Mouse (Mus musculus): ENCODE measurements around the gene Ift57. TPM values are rescaled to one million over a fixed set of nuclear protein-coding genes. Genes with fewer than 3 reads are reported as not detected.

The Ift57 gene
- polyA plus RNA-seq, 1 experiment from 2014 or later = 25.0 TPM

- no peaks in the 10 kb centered on the region for H3K27me3 ChIP-seq (ENCODE audit: poor library complexity, severe bottlenecking)
- peaks cover 13% of the 10 kb centered on the region for H3K4me1 ChIP-seq
- H3K27ac ChIP-seq = no peak overlapping the region
- H3K36me3 ChIP-seq (replicated peaks) = no peaks in the 10 kb centered on the region; the same call in 1 of the 2 replicates
- DNase-seq (ENCODE audit: extremely low spot score, low spot score) = no peak
- WGBS = 92% methylated on average over 2 of the region's 2 CpGs
- no peaks in the 10 kb centered on the region for H3K9me3 ChIP-seq
- no peak overlapping the region for H3K4me3 ChIP-seq
Observed at GRCm38 (mm10) chr16:49720671-49721070, 21.6 kb downstream of the Ift57 start.

DNA sequence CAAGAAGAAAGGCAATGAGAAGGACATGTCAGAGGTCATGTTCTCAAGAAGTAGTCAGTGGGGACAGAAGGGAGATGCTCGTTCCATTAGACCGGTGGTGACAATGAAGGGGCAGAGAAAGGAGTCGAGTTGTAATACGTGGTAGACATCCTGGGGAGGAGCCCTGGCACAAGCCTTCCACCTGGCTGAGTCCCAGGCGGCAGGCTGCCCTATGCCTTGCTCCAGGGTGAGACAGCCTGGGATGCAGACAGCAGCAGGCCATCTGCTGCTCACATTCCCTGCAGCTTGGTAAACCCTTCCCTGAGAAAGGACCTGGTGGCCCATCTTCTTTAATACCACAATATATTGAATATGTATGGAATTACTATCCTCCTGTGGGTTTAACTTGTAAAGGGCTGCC, 22.6 kb downstream of the Ift57 start:
- H3K27ac ChIP-seq = no peak overlapping the region
- H3K27me3 ChIP-seq (ENCODE audit: poor library complexity, severe bottlenecking) = no peaks in the 10 kb centered on the region
- no peak overlapping the region for H3K4me3 ChIP-seq
- H3K9me3 ChIP-seq = no peaks in the 10 kb centered on the region
- 46% methylated on average over 5 of the region's 5 CpGs for WGBS
- DNase-seq (ENCODE audit: extremely low spot score, low spot score) = no peak
- peaks cover 13% of the 10 kb centered on the region for H3K4me1 ChIP-seq
- H3K36me3 ChIP-seq (replicated peaks) = no peaks in the 10 kb centered on the region; the same call in 1 of the 2 replicates

DNA sequence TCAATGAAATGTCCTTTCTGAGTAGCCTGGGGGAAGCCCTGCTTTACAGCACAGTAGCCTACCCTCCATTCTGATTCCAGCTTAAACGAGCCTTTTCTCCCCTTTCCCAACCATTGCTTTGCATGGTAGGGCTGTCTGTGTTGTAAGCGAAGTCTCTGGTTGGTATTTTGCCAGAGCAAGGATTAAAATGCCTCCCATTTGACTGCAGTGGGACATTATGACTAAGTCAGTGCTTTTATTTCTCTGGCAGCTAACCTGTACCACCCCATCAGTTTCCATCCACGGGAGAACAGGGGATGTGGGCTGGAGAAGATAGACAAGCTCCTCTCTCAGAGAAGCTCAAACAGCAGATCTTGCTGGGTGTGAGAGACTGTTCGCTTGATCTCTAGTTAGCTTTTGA, 24.2 kb downstream of the Ift57 start:
- Histone ChIP-seq H3K36me3 (replicated peaks) (no peaks in the 10 kb centered on the region; the same call in 1 of the 2 replicates), H3K9me3 (no peaks in the 10 kb centered on the region), H3K27me3 (ENCODE audit: poor library complexity, severe bottlenecking) (no peaks in the 10 kb centered on the region), H3K4me1 (peaks cover 13% of the 10 kb centered on the region), H3K27ac (no peak overlapping the region), H3K4me3 (no peak overlapping the region)
- 68% methylated on average over 4 of the region's 4 CpGs for WGBS
- DNase-seq (ENCODE audit: extremely low spot score, low spot score) = no peak

GRCm38 (mm10) chr16:49724232-49724631, 25.2 kb downstream of the Ift57 start:
- Histone ChIP-seq H3K36me3 (replicated peaks) (no peaks in the 10 kb centered on the region; the same call in 1 of the 2 replicates), H3K27me3 (ENCODE audit: poor library complexity, severe bottlenecking) (no peaks in the 10 kb centered on the region), H3K4me1 (peaks cover 13% of the 10 kb centered on the region), H3K4me3 (no peak overlapping the region), H3K9me3 (no peaks in the 10 kb centered on the region), H3K27ac (no peak overlapping the region)
- no peak for DNase-seq (ENCODE audit: extremely low spot score, low spot score)
- 90% methylated on average over 5 of the region's 5 CpGs for WGBS

GRCm38 (mm10) chr16:49724931-49725330, 25.9 kb downstream of the Ift57 start:
- no peaks in the 10 kb centered on the region for H3K9me3 ChIP-seq
- H3K27me3 ChIP-seq (ENCODE audit: poor library complexity, severe bottlenecking) = no peaks in the 10 kb centered on the region
- no peak for DNase-seq (ENCODE audit: extremely low spot score, low spot score)
- no peak overlapping the region for H3K27ac ChIP-seq
- WGBS = 94% methylated on average over 2 of the region's 2 CpGs
- H3K4me3 ChIP-seq = no peak overlapping the region
- H3K36me3 ChIP-seq (replicated peaks) = no peaks in the 10 kb centered on the region
- peaks cover 13% of the 10 kb centered on the region for H3K4me1 ChIP-seq

DNA sequence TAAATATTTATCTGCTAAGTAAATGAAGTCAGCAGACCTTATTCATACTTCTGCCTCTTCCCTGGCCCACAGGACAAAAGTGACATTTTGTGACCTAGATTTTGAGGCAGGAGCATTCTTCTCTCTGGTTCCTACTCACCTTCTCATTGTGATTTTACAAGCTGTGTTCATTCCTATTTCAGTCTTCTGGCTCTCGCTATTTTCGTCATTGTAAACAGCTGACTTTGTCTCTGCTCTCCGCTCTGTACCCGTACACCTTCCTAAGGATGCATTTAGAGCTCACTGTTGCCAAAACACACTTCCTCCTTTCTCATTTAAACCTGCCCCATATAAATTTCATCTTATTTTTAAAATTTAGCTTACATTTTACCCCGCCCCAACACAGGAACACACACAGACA, 26.4 kb downstream of the Ift57 start:
- no peak overlapping the region for H3K4me3 ChIP-seq
- H3K27ac ChIP-seq = no peak overlapping the region
- no peaks in the 10 kb centered on the region for H3K27me3 ChIP-seq (ENCODE audit: poor library complexity, severe bottlenecking)
- DNase-seq (ENCODE audit: extremely low spot score, low spot score) = no peak
- H3K4me1 ChIP-seq = peaks cover 13% of the 10 kb centered on the region
- H3K9me3 ChIP-seq = no peaks in the 10 kb centered on the region
- H3K36me3 ChIP-seq (replicated peaks) = no peaks in the 10 kb centered on the region
- WGBS = 93% methylated on average over 5 of the region's 5 CpGs

- peaks cover 13% of the 10 kb centered on the region for H3K4me1 ChIP-seq
- H3K27ac ChIP-seq = no peak overlapping the region
- no peak for DNase-seq (ENCODE audit: extremely low spot score, low spot score)
- WGBS = 82% methylated on average over 3 of the region's 3 CpGs
- H3K4me3 ChIP-seq = no peak overlapping the region
- no peaks in the 10 kb centered on the region for H3K27me3 ChIP-seq (ENCODE audit: poor library complexity, severe bottlenecking)
- no peaks in the 10 kb centered on the region for H3K9me3 ChIP-seq
- H3K36me3 ChIP-seq (replicated peaks) = no peaks in the 10 kb centered on the region
Observed at GRCm38 (mm10) chr16:49726216-49726615, 27.2 kb downstream of the Ift57 start.

DNA sequence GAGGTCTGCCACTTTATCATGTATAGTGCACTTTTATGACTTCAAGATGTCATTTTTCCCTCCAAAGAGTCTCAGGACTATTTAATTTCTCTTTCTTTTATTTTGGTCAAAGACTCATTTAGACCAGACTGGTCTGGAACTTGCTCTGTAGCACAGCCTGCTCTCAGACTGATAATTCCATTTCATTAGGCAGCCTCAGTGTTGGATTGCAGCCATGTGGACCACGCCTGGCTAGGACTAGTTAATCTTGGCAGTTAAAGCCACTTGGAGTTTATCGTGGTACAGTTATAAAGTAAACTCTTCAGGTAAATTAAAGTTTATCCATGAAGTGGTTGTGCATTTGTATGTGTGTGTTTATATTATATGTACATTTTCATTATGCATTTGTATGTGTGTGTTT, 27.7 kb downstream of the Ift57 start:
- no peaks in the 10 kb centered on the region for H3K36me3 ChIP-seq (replicated peaks)
- 97% methylated on average over 2 of the region's 2 CpGs for WGBS
- DNase-seq (ENCODE audit: extremely low spot score, low spot score) = no peak

DNA sequence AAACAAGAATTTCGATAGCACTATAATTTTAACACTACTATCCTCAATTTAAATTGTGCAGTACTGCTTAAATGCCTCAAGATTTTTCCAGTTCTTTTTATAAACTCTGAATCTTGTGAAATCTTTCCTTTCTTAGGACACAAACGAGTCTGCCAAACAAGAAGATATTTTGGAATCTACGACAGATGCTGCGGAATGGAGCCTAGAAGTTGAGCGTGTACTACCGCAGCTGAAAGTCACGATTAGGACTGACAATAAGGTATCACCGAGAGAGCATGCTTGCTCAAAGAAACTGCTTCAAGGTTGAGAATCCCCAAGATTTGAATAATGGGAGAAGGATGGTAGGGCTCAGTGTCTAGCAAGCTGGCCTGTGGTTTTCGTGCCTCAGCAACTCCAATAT, 37.5 kb downstream of the Ift57 start:
- H3K4me1 ChIP-seq = no peaks in the 10 kb centered on the region
- H3K27me3 ChIP-seq (ENCODE audit: poor library complexity, severe bottlenecking) = no peaks in the 10 kb centered on the region
- no peak overlapping the region for H3K4me3 ChIP-seq
- no peaks in the 10 kb centered on the region for H3K9me3 ChIP-seq
- no peak for DNase-seq (ENCODE audit: extremely low spot score, low spot score)
- H3K27ac ChIP-seq = no peak overlapping the region
- 91% methylated on average over 9 of the region's 9 CpGs for WGBS
- no peaks in the 10 kb centered on the region for H3K36me3 ChIP-seq (replicated peaks)

More for the DNA sequence above, 27.7 kb downstream of the Ift57 start:
- Histone ChIP-seq H3K27me3 (ENCODE audit: poor library complexity, severe bottlenecking) (no peaks in the 10 kb centered on the region), H3K27ac (no peak overlapping the region), H3K4me1 (peaks cover 13% of the 10 kb centered on the region), H3K4me3 (no peak overlapping the region), H3K9me3 (no peaks in the 10 kb centered on the region)

DNA sequence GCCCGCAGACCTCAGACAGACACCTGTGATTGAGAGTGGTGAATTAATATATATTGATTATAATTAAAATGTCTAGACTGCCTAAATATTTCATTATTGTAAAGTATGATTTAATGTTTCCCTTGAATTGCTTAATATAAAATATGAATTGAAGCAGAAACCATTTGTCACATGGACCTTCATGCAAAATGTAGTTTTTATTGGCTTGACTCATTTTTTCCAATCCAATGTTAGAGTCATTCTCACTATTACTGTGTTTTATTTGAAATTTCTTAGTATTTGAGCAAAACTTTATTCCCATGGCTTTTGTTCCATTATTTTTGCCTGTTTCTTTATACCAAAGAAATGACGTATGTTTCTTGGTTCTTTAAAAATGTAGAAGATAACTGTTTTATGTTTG, 48.3 kb downstream of the Ift57 start:
- WGBS = 94% methylated on average over 2 of the region's 2 CpGs
- Histone ChIP-seq H3K4me3 (no peak overlapping the region), H3K27me3 (ENCODE audit: poor library complexity, severe bottlenecking) (no peaks in the 10 kb centered on the region), H3K9me3 (no peaks in the 10 kb centered on the region), H3K27ac (no peak overlapping the region), H3K36me3 (replicated peaks) (no peaks in the 10 kb centered on the region), H3K4me1 (no peaks in the 10 kb centered on the region)
- DNase-seq (ENCODE audit: extremely low spot score, low spot score) = no peak

DNA sequence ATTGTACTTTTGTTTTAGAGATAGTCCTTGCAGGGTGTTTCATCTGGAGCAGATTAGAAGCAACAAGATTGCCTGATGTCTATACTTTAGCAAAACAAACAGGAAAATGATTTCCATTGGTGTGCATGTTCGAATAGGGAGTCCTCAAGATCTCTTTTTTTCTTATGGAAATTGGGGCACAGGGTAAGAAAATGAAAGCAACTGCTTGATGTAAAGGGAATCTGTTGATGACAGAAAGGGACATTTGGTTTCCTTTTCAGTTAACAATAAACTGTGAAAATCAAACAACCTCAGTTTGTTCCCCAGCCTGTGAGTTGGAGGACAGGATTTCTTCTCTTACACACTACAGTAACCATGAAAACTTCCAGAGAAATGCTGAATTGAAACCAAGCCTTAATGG, 53.9 kb downstream of the Ift57 start:
- H3K4me1 ChIP-seq = peaks cover 14% of the 10 kb centered on the region
- H3K36me3 ChIP-seq (replicated peaks) = no peaks in the 10 kb centered on the region
- peak overlapping the region; percentile 17; the same call in 1 of the 2 replicates for H3K27ac ChIP-seq
- no peak overlapping the region for H3K4me3 ChIP-seq
- WGBS = 77% methylated on average over 1 of the region's 1 CpGs
- DNase-seq (ENCODE audit: extremely low spot score, low spot score) = no peak
- no peaks in the 10 kb centered on the region for H3K9me3 ChIP-seq
- H3K27me3 ChIP-seq (ENCODE audit: poor library complexity, severe bottlenecking) = no peaks in the 10 kb centered on the region

GRCm38 (mm10) chr16:49753318-49753717, 54.3 kb downstream of the Ift57 start:
- H3K4me3 ChIP-seq = no peak overlapping the region
- H3K27me3 ChIP-seq (ENCODE audit: poor library complexity, severe bottlenecking) = no peaks in the 10 kb centered on the region
- H3K4me1 ChIP-seq = peaks cover 14% of the 10 kb centered on the region
- no peak for DNase-seq (ENCODE audit: extremely low spot score, low spot score)
- H3K27ac ChIP-seq = peak overlapping the region; percentile 17; the same call in 1 of the 2 replicates
- H3K9me3 ChIP-seq = no peaks in the 10 kb centered on the region
- H3K36me3 ChIP-seq (replicated peaks) = no peaks in the 10 kb centered on the region
- 31% methylated on average over 3 of the region's 3 CpGs for WGBS

DNA sequence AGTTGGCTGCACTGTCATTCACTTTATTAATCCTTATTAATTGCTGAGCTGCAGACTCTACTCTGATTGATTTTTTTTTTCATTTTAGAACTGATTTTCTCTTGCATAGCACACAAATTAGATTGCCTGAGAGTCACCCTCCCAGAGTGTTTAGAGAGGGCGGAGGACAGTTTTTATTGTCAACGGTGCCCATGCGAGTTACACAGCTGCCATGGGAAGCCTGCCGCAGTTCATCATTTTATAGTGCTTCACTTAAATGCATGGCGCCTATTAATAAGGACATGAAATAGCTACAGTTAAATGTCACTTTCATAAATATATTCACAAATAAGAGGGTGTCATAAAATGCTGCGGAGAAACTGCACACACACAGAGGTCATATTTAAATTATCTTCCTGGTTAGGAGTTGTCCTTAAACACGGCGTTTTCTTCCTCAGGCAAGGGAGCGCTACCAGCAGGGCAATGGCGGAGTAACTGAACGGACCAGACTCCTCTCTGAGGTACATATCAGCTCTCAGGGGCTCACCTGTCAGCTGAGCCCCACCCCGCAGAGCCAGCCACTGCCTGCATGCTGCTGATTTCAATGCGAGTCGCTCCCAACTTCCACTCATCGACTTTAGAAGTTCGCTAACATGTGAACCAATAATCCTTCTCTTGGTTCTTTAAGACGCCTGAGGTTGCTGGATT, 61.6 kb downstream of the Ift57 start:
- no peaks in the 10 kb centered on the region for H3K9me3 ChIP-seq
- no peaks in the 10 kb centered on the region for H3K27me3 ChIP-seq (ENCODE audit: poor library complexity, severe bottlenecking)
- no peak overlapping the region for H3K4me3 ChIP-seq
- peaks cover 10% of the 10 kb centered on the region; the same call in 1 of the 2 replicates for H3K36me3 ChIP-seq (replicated peaks)
- WGBS = 88% methylated on average over 17 of the region's 17 CpGs
- H3K27ac ChIP-seq = no peak overlapping the region
- no peaks in the 10 kb centered on the region for H3K4me1 ChIP-seq
- DNase-seq (ENCODE audit: extremely low spot score, low spot score) = no peak

Data from forebrain, embryonic 10.5 days (tissue).